In genomic region chr3:34150036-34150435, GRCm38 (mm10) we compare ENCODE assay signal across 15 mouse cellular contexts.
DNase-seq lines count a peak whose midpoint lies in the region; ATAC-seq and TF ChIP-seq lines count a peak whose summit lies in the region.
"Had no signal": no experiment of that assay in that cellular context is flagged by ENCODE, and none has a peak within 500 bp of the region (broad histone marks: within the 10 kb centered on the region; RNA-seq: fewer than 3 reads in every experiment).

No protein-coding gene starts in this region.

- peak; percentile 24 for TF ChIP-seq CTCF in forebrain, postnatal 0 days (IDR thresholded peaks at IDR 0.05; ENCODE audit: low read depth)

- no peak overlapping the region for H3K4me2 ChIP-seq in forebrain, postnatal 0 days (ENCODE audit: low read depth)
- H3K4me2 ChIP-seq in forebrain, embryonic 12.5 days: no peak overlapping the region
- H3K4me2 ChIP-seq in limb, embryonic 11.5 days (ENCODE audit: low read depth, severe bottlenecking): no peak overlapping the region
- no peak overlapping the region for H3K4me2 ChIP-seq in midbrain, embryonic 16.5 days (ENCODE audit: low read length)

- H3K36me3 ChIP-seq in forebrain, postnatal 0 days (ENCODE audit: insufficient read depth): no peaks in the 10 kb centered on the region
- H3K36me3 ChIP-seq in forebrain, embryonic 12.5 days (replicated peaks): no peaks in the 10 kb centered on the region
- no peaks in the 10 kb centered on the region for H3K36me3 ChIP-seq in limb, embryonic 11.5 days (ENCODE audit: control insufficient read depth, insufficient read depth, low read length)
- H3K36me3 ChIP-seq in limb, embryonic 10.5 days: no peaks in the 10 kb centered on the region
- no peaks in the 10 kb centered on the region for H3K36me3 ChIP-seq in midbrain, embryonic 16.5 days (ENCODE audit: control insufficient read depth, insufficient read depth, low read length)

- no peaks in the 10 kb centered on the region for H3K27me3 ChIP-seq in forebrain, postnatal 0 days (ENCODE audit: insufficient read depth, low read length)
- H3K27me3 ChIP-seq in forebrain, embryonic 12.5 days: no peaks in the 10 kb centered on the region
- no peaks in the 10 kb centered on the region for H3K27me3 ChIP-seq in limb, embryonic 11.5 days (ENCODE audit: control insufficient read depth, insufficient read depth, low read length)
- H3K27me3 ChIP-seq in limb, embryonic 10.5 days (ENCODE audit: low read depth, poor library complexity, severe bottlenecking): no peaks in the 10 kb centered on the region
- H3K27me3 ChIP-seq in midbrain, embryonic 16.5 days (ENCODE audit: control insufficient read depth, insufficient read depth, low read depth, low read length): no peaks in the 10 kb centered on the region

- H3K9me3 ChIP-seq in forebrain, postnatal 0 days (ENCODE audit: low read length): no peaks in the 10 kb centered on the region
- H3K9me3 ChIP-seq in forebrain, embryonic 12.5 days: no peaks in the 10 kb centered on the region
- no peaks in the 10 kb centered on the region for H3K9me3 ChIP-seq in limb, embryonic 11.5 days (ENCODE audit: control insufficient read depth, low read length)
- H3K9me3 ChIP-seq in limb, embryonic 10.5 days (replicated peaks): no peaks in the 10 kb centered on the region
- no peaks in the 10 kb centered on the region for H3K9me3 ChIP-seq in midbrain, embryonic 16.5 days (replicated peaks; ENCODE audit: control insufficient read depth, low read length, poor library complexity, severe bottlenecking)

- 59% methylated on average over 2 of the region's 2 CpGs for WGBS in forebrain, postnatal 0 days
- 73% methylated on average over 2 of the region's 2 CpGs for WGBS in forebrain, embryonic 12.5 days
- WGBS in limb, embryonic 11.5 days: 61% methylated on average over 2 of the region's 2 CpGs
- WGBS in limb, embryonic 10.5 days: 47% methylated on average over 2 of the region's 2 CpGs
- WGBS in midbrain, embryonic 16.5 days: 48% methylated on average over 2 of the region's 2 CpGs

- no peak overlapping the region for H3K4me3 ChIP-seq in forebrain, postnatal 0 days (ENCODE audit: low read depth, low read length)
- H3K4me3 ChIP-seq in forebrain, embryonic 12.5 days (replicated peaks): no peak overlapping the region
- no peak overlapping the region for H3K4me3 ChIP-seq in limb, embryonic 11.5 days (ENCODE audit: low read depth, low read length)
- H3K4me3 ChIP-seq in limb, embryonic 10.5 days: no peak overlapping the region
- H3K4me3 ChIP-seq in midbrain, embryonic 16.5 days (ENCODE audit: low read depth, low read length): no peak overlapping the region
- H3K4me3 ChIP-seq: erythroblast, embryonic 14.5 days had no signal

- no peak overlapping the region for H3K9ac ChIP-seq in forebrain, postnatal 0 days
- no peak overlapping the region for H3K9ac ChIP-seq in forebrain, embryonic 12.5 days
- no peak overlapping the region for H3K9ac ChIP-seq in limb, embryonic 11.5 days (ENCODE audit: low read length)
- no peak overlapping the region for H3K9ac ChIP-seq in midbrain, embryonic 16.5 days (ENCODE audit: low read depth, low read length)

- no peak overlapping the region for H3K27ac ChIP-seq in forebrain, postnatal 0 days (ENCODE audit: low read depth, low read length)
- H3K27ac ChIP-seq in forebrain, embryonic 12.5 days: no peak overlapping the region
- H3K27ac ChIP-seq in limb, embryonic 11.5 days (replicated peaks; ENCODE audit: low read depth, low read length): no peak overlapping the region
- no peak overlapping the region for H3K27ac ChIP-seq in limb, embryonic 10.5 days
- no peak overlapping the region for H3K27ac ChIP-seq in midbrain, embryonic 16.5 days (ENCODE audit: low read length)
- H3K27ac ChIP-seq: macrophage had no signal

- DNase-seq in forebrain, postnatal 0 days: peak; percentile 14
- DNase-seq in limb, embryonic 11.5 days (ENCODE audit: low spot score): peak; percentile 24
- DNase-seq in limb, embryonic 10.5 days (ENCODE audit: low spot score): no peak
- DNase-seq in ES-CJ7 (ENCODE audit: low read depth, low spot score): peak; percentile 60
- peak; percentile 45 for DNase-seq in embryo, embryonic 11 days
- DNase-seq in spleen, postnatal 4 days (ENCODE audit: low spot score in 2 of 2): no peak
- DNase-seq: adrenal gland, postnatal 25 days; cerebellum, adult 8-10 months; gastrocnemius, postnatal 36 days; heart, postnatal 36 days; right cerebral cortex, adult 18-20 months had no signal

- ATAC-seq in forebrain, postnatal 0 days: no peak
- no peak for ATAC-seq in forebrain, embryonic 12.5 days (ENCODE audit: low FRiP score)
- ATAC-seq in limb, embryonic 11.5 days (ENCODE audit: insufficient number of reproducible peaks, low FRiP score, low TSS enrichment, low read depth): no peak
- ATAC-seq in midbrain, embryonic 16.5 days: no peak

- H3K4me1 ChIP-seq in forebrain, postnatal 0 days (ENCODE audit: insufficient read depth): no peaks in the 10 kb centered on the region
- H3K4me1 ChIP-seq in forebrain, embryonic 12.5 days: no peaks in the 10 kb centered on the region
- H3K4me1 ChIP-seq in limb, embryonic 11.5 days (ENCODE audit: control insufficient read depth, insufficient read depth, low read length): peaks cover 7% of the 10 kb centered on the region; the same call in 1 of the 2 replicates
- peaks cover 8% of the 10 kb centered on the region for H3K4me1 ChIP-seq in limb, embryonic 10.5 days
- no peaks in the 10 kb centered on the region for H3K4me1 ChIP-seq in midbrain, embryonic 16.5 days (ENCODE audit: control insufficient read depth, insufficient read depth, low read length)

Comparison
In these comparisons a context has a peak if more than half of its experiments do, and no peak if none do; other contexts are left out.
1. DNase-seq: peak in forebrain, postnatal 0 days (single experiment), limb, embryonic 11.5 days (single experiment), ES-CJ7 (single experiment) and embryo, embryonic 11 days (single experiment); none in limb, embryonic 10.5 days (single experiment) and spleen, postnatal 4 days (0 of 2).